Mouse (Mus musculus) megakaryocyte, adult 5-6 weeks (primary cell): ENCODE results near the gene Zfp60. TPM values are rescaled to one million over a fixed set of nuclear protein-coding genes. Genes with fewer than 3 reads are reported as not detected.

Experiments
- ATAC-seq: 2 replicates; pipeline ENCODE4 v1.8.0; 2016; ENCODE audit warnings: mild to moderate bottlenecking, inconsistent platforms; ENCODE audit not compliant: poor library complexity, severe bottlenecking
- total RNA-seq, 2 experiments: library from RNA; stranded (forward) in 1 of 2; stranded (reverse) in 1 of 2; fragments of 153-499, 151-499 nt in 1 of 2; fragments of 221-1000, 200-1000 nt in 1 of 2; gene quantifications; 2 replicates each; pipeline versions ENCODE4 v1.2.3 to v1.2.4; 2015 to 2017

Zfp60 gene
- total RNA-seq (2015) = 4.6 and 5.1 TPM in 2 replicates
- 3.3 and 4.3 TPM in 2 replicates for total RNA-seq (2017)

GRCm38 (mm10) chr7:27731281-27731883, at the start of gene Zfp60:
Zfp60 (plus strand) TSS chr7:27731389.
- peak; percentile 99 for ATAC-seq

GRCm38 (mm10) chr7:27683218-27683617, 48.0 kb upstream of the Zfp60 start:
- no peak for ATAC-seq

DNA sequence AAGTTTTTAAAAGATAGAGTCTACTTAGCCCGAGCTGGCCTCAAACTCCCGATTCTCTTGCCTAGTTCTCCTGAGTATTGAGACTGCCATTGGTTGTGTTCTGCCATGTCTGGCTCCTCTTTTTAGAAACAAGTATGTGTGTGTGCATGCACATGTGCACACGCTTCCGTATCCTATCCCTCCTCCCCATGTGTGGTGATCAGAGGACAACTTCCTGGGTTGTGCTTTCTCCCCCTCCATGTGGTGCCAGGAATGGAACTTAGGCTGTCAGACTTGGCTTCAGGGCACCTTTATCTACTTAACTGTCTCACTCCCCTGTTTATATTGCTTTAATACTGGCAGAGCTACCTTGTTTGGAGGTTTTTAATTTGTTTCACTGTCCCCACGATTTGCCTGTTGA, 46.0 kb upstream of the Zfp60 start:
- no peak for ATAC-seq

- ATAC-seq = 0 out of 2 replicates have a peak, but pooled peaks have one; percentile 23
These were observed 45.5 kb upstream of the Zfp60 start for GRCm38 (mm10) chr7:27685681-27686080.

DNA sequence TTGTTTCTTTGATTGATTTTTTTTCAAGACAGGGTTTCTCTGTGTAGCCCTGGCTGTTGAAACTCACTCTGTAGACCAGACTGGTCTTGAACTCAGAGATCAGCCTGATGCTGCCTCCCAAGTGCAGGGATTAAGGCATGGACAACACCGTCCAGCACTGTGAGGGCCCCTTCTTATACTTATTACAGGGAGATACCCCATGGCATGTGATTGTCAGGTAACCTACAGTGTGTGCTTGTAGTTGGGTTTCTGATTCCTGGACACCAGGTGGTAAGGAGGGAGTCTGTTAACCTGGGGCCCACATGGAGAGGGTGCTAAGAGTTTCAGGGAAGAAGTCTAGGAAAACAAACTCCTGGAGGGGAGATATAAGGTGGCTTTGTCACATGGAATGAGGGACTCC, 44.1 kb upstream of the Zfp60 start:
- no peak for ATAC-seq

DNA sequence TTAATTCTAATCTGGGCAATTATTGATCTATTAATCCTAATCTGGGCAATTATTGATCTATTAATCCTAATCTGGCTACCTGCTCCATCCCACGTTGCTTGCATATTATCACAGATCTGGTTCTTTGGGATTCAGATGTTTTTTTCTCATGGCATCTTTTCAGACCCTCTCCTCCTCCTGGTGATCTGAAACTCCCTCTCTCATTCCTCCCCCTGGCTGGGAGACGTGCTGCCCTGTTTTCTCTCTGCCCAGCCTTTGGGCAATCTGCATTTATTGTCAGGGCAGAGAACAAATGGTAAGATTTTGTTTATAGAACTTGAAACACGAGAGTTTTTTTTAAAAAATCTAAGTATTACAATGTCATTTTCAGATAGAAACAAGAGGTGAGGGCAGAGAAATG, 43.4 kb upstream of the Zfp60 start:
- ATAC-seq = no peak

DNA sequence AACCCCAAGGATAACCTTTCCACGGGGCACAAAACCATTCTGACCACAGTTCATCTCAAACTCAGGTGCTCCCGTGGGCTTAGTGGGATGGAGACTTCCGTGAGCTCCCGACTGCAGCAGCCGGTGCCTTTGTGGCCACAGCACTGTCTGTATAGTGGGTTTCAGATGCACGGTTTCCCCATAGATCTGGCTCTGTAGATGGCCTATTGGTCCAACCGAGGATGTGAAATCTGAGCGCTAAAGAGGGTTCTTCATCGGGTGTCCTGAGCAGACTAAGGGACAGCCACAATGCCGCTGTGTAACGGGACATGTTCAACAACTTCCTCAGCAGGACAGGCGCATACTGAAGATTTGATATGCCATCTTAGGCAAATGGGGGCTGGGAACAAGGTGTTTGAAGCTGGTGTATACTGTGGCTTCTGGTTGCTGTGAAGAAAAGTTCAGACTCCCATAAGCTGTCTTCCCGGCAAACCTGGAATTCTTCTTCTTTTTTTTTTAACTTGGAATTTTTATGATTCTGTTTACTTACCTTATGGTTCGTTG, 42.9 kb upstream of the Zfp60 start:
- no peak for ATAC-seq

GRCm38 (mm10) chr7:27688815-27689612, 42.2 kb upstream of the Zfp60 start, which contains the start of gene Zfp607b:
Zfp607b (plus strand) TSS chr7:27689340.
- peak; percentile 97 for ATAC-seq

- peak; percentile 31; the same call in 1 of the 2 replicates for ATAC-seq
These were observed 40.1 kb upstream of the Zfp60 start for GRCm38 (mm10) chr7:27691076-27691475.

DNA sequence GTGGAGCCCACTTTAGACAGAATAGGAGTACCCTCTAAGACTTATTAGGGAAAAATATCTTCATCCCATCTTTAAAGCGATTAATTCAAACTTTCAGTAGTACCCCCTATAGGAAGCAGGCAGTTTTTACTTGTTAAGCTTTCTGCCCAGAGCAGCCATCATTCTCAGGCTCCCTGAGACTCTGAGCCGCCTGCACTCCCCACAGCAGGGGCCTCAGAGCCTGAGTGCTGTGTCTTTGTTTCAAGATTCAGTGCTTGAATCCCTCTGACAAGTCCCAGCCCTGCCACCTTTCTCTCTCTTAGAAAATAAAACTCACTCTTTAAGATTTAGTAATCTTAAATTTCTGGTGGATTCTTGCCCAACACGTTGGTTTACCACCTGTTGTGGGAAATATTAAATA, 34.5 kb upstream of the Zfp60 start:
- ATAC-seq = no peak

DNA sequence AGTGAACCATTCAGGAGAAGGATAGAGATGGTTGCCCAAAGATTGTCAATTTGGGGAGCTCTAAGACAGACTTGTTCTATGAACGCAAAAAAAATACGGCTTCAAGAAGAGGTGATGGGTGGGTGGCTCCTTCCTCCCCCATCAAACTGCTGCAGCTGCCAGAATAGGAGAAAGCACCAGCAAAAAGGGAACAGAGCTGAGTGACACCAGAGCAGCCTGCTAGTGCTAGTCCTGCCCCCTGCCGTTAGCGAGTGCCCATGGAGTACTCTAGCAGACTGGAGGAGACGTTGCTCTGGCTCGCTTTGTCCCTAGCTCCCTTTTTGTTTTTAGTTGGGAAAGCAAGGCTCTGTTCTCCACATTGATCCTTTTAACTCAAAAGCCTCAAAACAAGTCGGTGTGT, 20.8 kb upstream of the Zfp60 start:
- ATAC-seq = no peak

DNA sequence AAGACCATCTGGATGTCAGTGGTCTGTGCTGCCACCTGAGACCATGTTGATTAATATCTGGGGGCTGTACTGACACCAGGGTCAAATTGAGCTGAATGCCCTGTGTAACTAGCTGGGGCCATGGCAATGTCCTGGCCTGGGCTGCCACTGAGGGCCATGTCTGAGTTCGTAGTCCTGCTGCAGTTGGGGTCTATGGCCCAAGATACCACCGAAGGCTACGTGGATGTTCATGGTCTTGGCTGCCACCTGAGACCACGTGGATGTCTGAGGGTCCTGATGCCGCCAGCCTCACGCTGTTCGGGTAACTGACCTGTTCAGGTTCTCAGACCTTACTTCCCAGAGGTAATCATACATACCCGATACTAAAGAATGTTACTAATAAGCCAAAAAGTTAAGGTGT, 9.2 kb upstream of the Zfp60 start:
- no peak for ATAC-seq

GRCm38 (mm10) chr7:27725566-27726538, 5.3 kb upstream of the Zfp60 start:
- ATAC-seq = peak; percentile 60

- ATAC-seq = no peak
These were observed 3.7 kb upstream of the Zfp60 start for GRCm38 (mm10) chr7:27727471-27727870.

GRCm38 (mm10) chr7:27731946-27732345, 757 bp downstream of the Zfp60 start:
- ATAC-seq = no peak

DNA sequence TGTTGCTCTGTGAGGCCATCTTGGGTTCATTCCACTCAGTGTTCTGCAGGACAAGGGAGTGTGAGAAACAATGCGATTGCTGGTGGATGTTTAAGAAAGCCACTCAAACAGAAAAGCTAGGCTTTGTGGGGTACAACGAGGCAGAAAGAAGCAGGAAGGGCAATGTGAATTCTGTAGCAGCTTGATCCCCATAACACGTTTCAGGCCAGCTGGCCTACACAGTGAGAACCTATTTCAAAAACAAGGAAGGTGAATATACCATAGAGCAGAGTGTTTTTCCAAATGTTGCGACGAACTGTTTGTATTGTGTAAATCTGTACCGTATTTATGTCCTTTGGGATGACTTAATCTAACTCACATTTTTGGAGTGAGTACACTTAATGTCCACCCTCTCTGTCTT, 1.3 kb downstream of the Zfp60 start:
- ATAC-seq = no peak

DNA sequence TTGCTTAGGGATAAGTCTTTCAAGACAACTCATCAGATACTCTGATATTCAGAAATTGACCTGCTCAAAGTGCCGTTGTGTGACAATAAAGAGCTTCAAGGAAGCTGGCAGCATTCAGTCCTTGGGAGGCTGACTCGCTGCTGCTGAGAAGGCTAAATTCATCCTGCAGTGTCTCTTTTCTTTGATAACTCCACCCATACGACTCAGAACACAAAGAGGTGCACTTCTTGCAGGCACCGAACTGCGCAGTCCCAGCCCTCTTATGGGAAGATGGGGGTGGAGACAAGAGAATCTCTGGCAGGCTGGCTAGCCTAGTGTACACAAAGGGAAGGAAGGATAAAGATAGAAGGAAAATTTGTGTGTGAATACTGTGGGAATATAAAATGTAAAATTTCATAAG, 4.3 kb downstream of the Zfp60 start:
- no peak for ATAC-seq

DNA sequence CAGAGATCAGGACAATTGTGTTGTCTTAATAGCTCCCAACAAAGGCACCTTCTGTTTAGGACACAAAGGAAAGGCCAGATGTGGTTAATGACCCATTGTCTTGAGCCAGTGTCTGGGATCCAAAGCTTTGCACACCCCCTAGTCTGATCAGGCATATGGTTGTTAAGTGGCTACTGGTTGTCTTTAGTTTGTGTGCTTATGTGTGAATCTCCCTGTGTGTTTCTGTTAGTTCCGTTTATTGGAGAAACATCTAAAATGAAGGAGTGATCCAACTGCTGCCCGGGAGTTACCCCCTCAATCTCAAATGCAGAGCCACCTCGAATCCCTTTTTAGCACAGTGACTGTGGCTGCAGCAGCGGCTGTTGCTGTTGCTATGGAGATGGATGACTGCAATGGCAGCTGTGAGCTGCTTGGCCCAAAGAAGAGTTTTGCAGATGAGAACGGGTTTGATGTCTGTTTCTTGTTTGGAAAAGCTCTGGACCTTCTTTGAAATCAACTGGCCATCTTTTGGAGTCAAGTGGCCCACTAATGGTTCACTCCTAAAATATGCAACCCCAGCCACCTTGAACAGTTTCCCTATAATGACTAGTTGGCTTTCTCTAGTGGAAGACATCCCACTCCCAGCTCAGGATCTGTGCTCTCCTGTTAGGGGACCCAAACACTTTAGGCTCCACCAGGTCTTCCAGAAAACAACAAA, 25.3 kb downstream of the Zfp60 start:
- ATAC-seq = no peak

DNA sequence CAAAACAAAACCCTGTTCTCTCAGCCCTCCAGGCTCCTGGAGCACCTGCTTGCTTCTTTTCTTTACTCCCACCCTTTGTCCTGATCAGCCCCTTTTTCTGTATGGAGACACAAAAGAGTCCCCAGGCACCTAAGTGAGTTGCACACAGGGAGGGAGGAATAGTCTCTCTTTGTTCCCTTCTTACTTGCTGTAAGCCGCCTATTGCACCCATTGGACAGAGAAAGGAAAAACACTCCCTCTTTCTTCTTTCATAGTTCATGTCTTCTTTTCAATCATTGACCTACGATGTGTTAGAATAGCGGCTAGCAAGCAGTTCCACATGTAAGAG, 25.8 kb downstream of the Zfp60 start:
- no peak for ATAC-seq

DNA sequence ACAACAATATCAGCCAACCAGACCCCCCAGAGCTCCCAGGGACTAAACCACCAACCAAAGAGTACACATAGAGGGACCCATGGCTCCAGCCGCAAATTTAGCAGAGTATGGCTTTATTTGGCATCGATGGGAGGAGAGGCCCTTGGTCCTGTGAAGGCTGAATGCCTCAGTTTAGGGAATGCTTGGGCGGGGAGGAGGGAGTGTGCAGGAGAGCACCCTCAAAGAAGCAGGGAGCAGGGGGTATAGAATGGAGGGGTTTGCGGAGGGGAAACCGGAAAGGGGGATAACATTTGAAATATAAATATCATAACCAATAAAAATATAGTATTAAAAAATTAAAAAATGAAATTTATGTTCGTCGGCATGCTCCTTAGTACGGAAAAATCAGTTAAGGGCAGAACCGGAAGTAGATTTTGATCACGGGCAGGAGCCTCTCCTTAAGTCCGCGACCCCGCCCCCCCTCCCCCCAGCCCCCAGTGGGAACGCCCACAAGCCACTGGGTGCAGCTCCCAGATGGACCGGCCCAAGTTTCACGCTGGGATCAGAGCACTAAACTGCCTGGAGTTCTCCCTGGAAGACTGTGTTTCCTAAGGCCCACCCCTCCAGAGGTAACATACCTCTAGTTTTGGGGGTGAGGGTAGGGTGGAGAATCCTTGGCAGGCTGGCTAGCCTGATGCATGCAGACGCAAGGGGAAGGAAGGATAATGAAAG, 34.1 kb downstream of the Zfp60 start:
- no peak for ATAC-seq
